ENCODE assay signal across 8 mouse cellular contexts in the genomic region with DNA sequence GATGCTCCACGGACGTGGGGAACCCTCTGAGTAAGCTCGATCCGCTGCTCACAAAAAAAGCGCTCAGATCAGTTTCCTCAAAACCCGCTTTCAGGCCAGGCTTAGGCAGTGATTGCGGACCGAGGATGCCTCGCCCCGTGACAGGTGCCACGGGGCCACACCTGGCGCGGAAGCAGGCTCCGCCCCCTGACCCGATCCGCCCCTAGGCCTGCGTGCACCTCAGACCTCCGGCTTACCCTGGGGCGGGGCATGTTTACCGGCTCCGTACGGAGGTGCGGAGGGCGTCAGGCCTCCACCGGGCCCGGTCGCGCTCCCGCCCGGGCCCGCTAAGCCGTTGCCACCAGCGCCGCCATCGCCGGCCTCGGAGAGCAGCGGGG. TPM values are rescaled to one million over a fixed set of nuclear protein-coding genes. Genes with fewer than 3 reads are reported as not detected.
A peak's percentile ranks its signal among the peaks of the same experiment; 100 is the strongest.
DNase-seq lines count a peak whose midpoint lies in the region; ATAC-seq lines count a peak whose summit lies in the region.

No protein-coding gene starts in this region.

- peak; percentile 12 for ATAC-seq in granulocyte monocyte progenitor cell, adult 5-6 weeks (replicated peaks; ENCODE audit: poor library complexity, severe bottlenecking)
- peak; percentile 36 for ATAC-seq in limb, embryonic 15.5 days (ENCODE audit: insufficient number of reproducible peaks, low FRiP score, low TSS enrichment, low read depth)
- ATAC-seq in midbrain, embryonic 14.5 days (ENCODE audit: low FRiP score, low TSS enrichment) = peak; percentile 52

- peak overlapping the region; percentile 94 for H3K9ac ChIP-seq in limb, embryonic 15.5 days
- H3K9ac ChIP-seq in midbrain, embryonic 14.5 days (replicated peaks; ENCODE audit: low read length) = peak overlapping the region; percentile 97

- H3K4me2 ChIP-seq in limb, embryonic 15.5 days = peak overlapping the region; percentile 81
- H3K4me2 ChIP-seq in midbrain, embryonic 14.5 days (ENCODE audit: low read length) = peak overlapping the region; percentile 89

- under 1% methylated on average over 36 of the region's 38 CpGs for WGBS in limb, embryonic 15.5 days
- WGBS in midbrain, embryonic 14.5 days = under 1% methylated on average over 38 of the region's 38 CpGs

- no peaks in the 10 kb centered on the region for H3K27me3 ChIP-seq in limb, embryonic 15.5 days
- no peaks in the 10 kb centered on the region for H3K27me3 ChIP-seq in midbrain, embryonic 14.5 days (ENCODE audit: control insufficient read depth, insufficient read depth, low read length)

- no peaks in the 10 kb centered on the region for H3K9me3 ChIP-seq in limb, embryonic 15.5 days
- H3K9me3 ChIP-seq in midbrain, embryonic 14.5 days (ENCODE audit: control insufficient read depth, low read length) = no peaks in the 10 kb centered on the region

- DNase-seq in embryo, embryonic 10.5 days (ENCODE audit: low spot score) = peak; percentile 21
- no peak for DNase-seq in embryo, embryonic 11 days
- peak; percentile 70 for DNase-seq in urinary bladder, postnatal 14 days (ENCODE audit: low spot score)
- no peak for DNase-seq in urinary bladder, postnatal 10 days (ENCODE audit: low spot score)
- no peak for DNase-seq in midbrain, embryonic 14.5 days
- DNase-seq in testis, postnatal 14 days (ENCODE audit: low spot score) = peak; percentile 85

- peak overlapping the region; percentile 98 for H3K4me3 ChIP-seq in limb, embryonic 15.5 days
- peak overlapping the region; percentile 98 for H3K4me3 ChIP-seq in midbrain, embryonic 14.5 days (replicated peaks; ENCODE audit: low read depth, low read length)

- H3K4me1 ChIP-seq in limb, embryonic 15.5 days = peaks cover 23% of the 10 kb centered on the region
- H3K4me1 ChIP-seq in midbrain, embryonic 14.5 days (ENCODE audit: control insufficient read depth, insufficient read depth, low read length) = peaks cover 23% of the 10 kb centered on the region

- peak overlapping the region; percentile 90 for H3K27ac ChIP-seq in limb, embryonic 15.5 days
- peak overlapping the region; percentile 87 for H3K27ac ChIP-seq in midbrain, embryonic 14.5 days (replicated peaks; ENCODE audit: low read depth, low read length)

- peaks cover 34% of the 10 kb centered on the region for H3K36me3 ChIP-seq in limb, embryonic 15.5 days
- H3K36me3 ChIP-seq in midbrain, embryonic 14.5 days (ENCODE audit: control insufficient read depth, insufficient read depth, low read length) = peaks cover 34% of the 10 kb centered on the region

RNA-seq across cellular contexts. Expression of a gene that starts 0.3 kb away (rescaled TPM):
- total RNA-seq in granulocyte monocyte progenitor cell, adult 5-6 weeks (2014; fragmentation: Nextera tagmentation) = 48.4 and 72.7 TPM in 2 replicates
- 20.9 and 25.0 TPM in 2 replicates for total RNA-seq in granulocyte monocyte progenitor cell, adult 5-6 weeks (2017)
- polyA plus RNA-seq in limb, embryonic 15.5 days (2015; fragmentation: Nextera tagmentation; extraction: Ambion mirVana) = 45.3 and 56.0 TPM in 2 replicates
- 90.3 and 119 TPM in 2 replicates for polyA plus RNA-seq in midbrain, embryonic 14.5 days (2014; fragmentation: Nextera tagmentation; extraction: Ambion mirVana)

RNA-seq across cellular contexts. Expression of a gene that starts 0.5 kb away (rescaled TPM):
- 179 and 257 TPM in 2 replicates for total RNA-seq in granulocyte monocyte progenitor cell, adult 5-6 weeks (2014; fragmentation: Nextera tagmentation)
- 252 and 259 TPM in 2 replicates for total RNA-seq in granulocyte monocyte progenitor cell, adult 5-6 weeks (2017)
- 52.0 and 54.8 TPM in 2 replicates for polyA plus RNA-seq in limb, embryonic 15.5 days (2015; fragmentation: Nextera tagmentation; extraction: Ambion mirVana)
- polyA plus RNA-seq in midbrain, embryonic 14.5 days (2014; fragmentation: Nextera tagmentation; extraction: Ambion mirVana) = 15.7 and 24.6 TPM in 2 replicates

RNA-seq across cellular contexts. Expression of a gene that starts 5.6 kb away (rescaled TPM):
- 214 and 260 TPM in 2 replicates for total RNA-seq in granulocyte monocyte progenitor cell, adult 5-6 weeks (2014; fragmentation: Nextera tagmentation)
- total RNA-seq in granulocyte monocyte progenitor cell, adult 5-6 weeks (2017) = 202 and 229 TPM in 2 replicates
- 188 TPM in 2 replicates for polyA plus RNA-seq in limb, embryonic 15.5 days (2015; fragmentation: Nextera tagmentation; extraction: Ambion mirVana)
- polyA plus RNA-seq in midbrain, embryonic 14.5 days (2014; fragmentation: Nextera tagmentation; extraction: Ambion mirVana) = 223 and 227 TPM in 2 replicates

RNA-seq across cellular contexts. Expression of a gene that starts 5.7 kb away (rescaled TPM):
- 77.5 and 111 TPM in 2 replicates for total RNA-seq in granulocyte monocyte progenitor cell, adult 5-6 weeks (2014; fragmentation: Nextera tagmentation)
- 110 and 118 TPM in 2 replicates for total RNA-seq in granulocyte monocyte progenitor cell, adult 5-6 weeks (2017)
- 145 and 148 TPM in 2 replicates for polyA plus RNA-seq in limb, embryonic 15.5 days (2015; fragmentation: Nextera tagmentation; extraction: Ambion mirVana)
- 110 and 116 TPM in 2 replicates for polyA plus RNA-seq in midbrain, embryonic 14.5 days (2014; fragmentation: Nextera tagmentation; extraction: Ambion mirVana)

RNA-seq across cellular contexts. Expression of a gene that starts 14.0 kb away (rescaled TPM):
- not detected in 2 replicates for total RNA-seq in granulocyte monocyte progenitor cell, adult 5-6 weeks (2014; fragmentation: Nextera tagmentation)
- 68.4 TPM in 1 of 2 replicates, not detected in the other for total RNA-seq in granulocyte monocyte progenitor cell, adult 5-6 weeks (2017)
- not detected in 2 replicates for polyA plus RNA-seq in limb, embryonic 15.5 days (2015; fragmentation: Nextera tagmentation; extraction: Ambion mirVana)
- 0.95 TPM in 1 of 2 replicates, not detected in the other for polyA plus RNA-seq in midbrain, embryonic 14.5 days (2014; fragmentation: Nextera tagmentation; extraction: Ambion mirVana)

Comparison
In these comparisons a context has a peak if more than half of its experiments do, and no peak if none do; other contexts are left out.
1. DNase-seq: peak in embryo, embryonic 10.5 days (single experiment), urinary bladder, postnatal 14 days (single experiment) and testis, postnatal 14 days (single experiment); none in embryo, embryonic 11 days (single experiment), urinary bladder, postnatal 10 days (single experiment) and midbrain, embryonic 14.5 days (single experiment).
2. Peak in every context shown above with its lines, with median percentiles within 50 percentile points of each other: ATAC-seq.